Mouse (Mus musculus): Measurements from ENCODE around the gene Lrrk1. TPM values are rescaled to one million over a fixed set of nuclear protein-coding genes. Genes with fewer than 3 reads are reported as not detected.

Lrrk1 gene
- total RNA-seq, 2 experiments from 2014 or later, result 7.7 to 9.2 TPM

DNA sequence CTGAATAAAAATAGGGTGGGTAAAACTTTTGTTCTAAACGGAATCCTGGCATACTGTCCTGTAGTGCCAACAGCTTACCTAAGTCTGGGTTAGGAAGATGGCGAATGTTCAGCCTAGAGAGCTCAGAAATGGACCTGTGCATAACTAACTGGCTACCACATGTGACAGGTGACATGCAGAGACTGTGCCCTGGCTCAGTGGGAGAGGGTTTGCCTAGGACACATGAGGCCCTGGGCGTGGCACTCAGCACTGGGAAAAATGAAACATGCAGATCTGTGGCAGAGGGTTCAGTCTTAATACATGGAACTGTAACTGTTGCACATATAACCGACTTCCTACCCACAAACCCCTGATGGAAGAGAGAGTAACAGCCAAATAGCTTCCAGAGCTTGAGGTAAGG lies 204.1 kb downstream of the Lrrk1 start:
- no peak for DNase-seq

GRCm38 (mm10) chr7:66183404-66183803 lies 204.7 kb downstream of the Lrrk1 start:
- no peak for DNase-seq

GRCm38 (mm10) chr7:66182075-66182715 lies 206.0 kb downstream of the Lrrk1 start:
- no peak for DNase-seq

DNA sequence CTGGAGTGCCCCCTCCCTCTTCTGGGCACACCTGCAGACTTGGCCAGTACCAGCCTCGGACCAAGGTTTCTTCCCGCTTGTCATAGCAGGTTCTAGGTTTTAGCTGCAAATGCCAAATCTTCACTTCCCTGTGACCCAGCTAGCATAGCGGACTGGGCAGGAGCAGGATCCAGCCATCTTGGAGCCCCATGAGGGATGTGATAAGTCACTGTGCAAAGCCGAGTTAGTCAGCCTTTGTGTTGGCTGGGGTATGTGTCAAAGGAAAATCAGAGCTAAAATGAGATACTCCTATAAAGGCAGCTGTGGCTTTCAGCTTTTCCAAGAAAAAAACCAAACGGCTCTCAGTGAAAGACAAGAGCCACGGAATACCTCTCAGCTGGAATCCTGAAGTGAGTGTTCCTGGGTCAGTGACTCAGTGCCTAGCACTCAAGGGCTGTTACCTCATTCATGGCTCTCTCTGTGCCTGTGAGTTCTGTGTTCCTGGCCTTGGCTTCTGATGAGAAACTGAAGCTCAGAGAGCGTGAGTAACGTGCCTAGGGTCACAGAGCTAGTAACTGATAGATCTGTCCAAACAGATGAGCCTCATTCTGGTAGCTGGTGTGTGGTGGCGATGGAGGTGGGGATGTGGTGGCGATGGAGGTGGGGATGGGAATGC lies 207.3 kb downstream of the Lrrk1 start:
- no peak for DNase-seq

DNA sequence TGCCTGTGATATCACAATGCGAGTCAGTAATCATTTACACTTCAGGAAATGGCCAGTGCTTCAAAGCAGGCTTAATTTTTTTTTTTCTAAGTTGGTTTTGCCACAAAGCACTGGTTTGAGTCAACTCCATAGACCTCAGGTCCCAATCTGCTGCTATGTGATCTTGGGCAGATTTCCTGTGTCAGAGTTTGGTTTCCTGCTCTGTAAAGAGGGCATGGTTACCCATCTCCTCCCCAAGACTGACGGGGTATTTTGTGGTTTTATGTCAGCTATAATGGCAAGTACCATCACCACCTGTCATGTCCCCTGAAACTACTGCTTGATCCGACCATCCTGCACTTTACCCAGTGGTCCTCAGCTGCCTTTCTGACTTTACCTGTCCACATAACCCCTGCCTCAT lies 207.9 kb downstream of the Lrrk1 start:
- DNase-seq, result no peak

GRCm38 (mm10) chr7:66179711-66180110 lies 208.4 kb downstream of the Lrrk1 start:
- DNase-seq, result no peak

DNA sequence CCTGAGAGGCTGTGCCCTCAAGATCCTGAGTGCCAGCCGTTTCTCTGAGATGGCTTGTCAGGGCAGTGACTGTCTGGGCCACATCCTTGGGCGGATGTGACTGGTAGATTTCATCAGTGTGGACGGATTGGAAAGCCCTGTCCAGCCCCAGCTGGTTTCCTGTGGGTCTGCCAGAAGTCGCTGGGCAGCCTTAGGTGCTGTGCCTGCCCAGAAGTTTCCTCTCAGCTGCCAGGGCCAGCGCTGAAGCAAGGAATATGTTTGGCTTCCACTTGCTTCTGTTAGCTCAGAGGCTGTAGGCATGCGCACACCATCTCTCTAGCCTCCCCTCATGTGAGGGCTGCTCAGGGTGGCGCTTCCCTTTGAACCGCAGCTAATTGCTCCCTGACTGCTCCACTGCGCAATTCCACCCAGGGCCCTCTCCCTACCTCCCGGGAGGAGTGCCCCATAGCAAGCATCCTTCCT lies 209.0 kb downstream of the Lrrk1 start:
- DNase-seq, result peak; percentile 62

DNA sequence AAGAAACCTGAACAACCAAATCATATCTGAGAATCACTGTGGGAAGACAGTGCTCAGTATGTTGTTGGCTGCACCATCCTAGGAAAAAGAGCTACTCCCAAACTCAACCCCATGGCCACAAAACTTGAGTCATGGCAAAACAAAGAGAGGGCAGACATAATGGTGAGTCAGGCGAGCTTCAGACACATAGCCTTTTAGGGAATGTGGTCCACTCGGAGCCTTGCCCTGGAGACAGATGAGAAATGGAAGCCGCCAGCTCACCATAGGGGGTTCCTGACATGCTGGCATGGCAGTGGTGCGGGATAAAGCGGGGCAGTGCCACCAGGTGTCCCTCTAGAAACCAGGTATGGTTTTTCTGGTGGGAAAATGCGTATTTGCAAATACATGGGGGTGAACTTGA lies 210.0 kb downstream of the Lrrk1 start:
- no peak for DNase-seq

DNA sequence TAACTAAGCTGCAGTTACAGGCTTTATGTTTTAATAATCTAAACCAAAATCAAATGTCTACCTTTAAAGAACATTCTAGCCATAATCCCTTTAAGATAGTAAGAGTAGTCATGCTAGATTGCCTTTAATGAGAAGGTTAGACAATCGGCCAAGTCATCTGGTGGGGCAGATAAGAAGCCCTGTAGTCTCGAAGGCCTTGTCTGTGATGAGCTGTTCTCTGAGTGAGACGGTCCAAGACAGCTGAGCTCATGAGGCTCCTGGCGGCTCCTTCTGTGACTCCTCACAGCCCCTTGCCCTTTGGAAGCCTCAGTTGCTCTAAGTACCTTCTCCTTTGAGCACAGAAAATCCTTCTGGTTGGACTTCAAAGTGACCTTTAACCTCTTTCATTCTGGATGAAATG lies 211.2 kb downstream of the Lrrk1 start:
- DNase-seq, result no peak

Small RNA genes lying within 50 kb of the gene (microRNA-seq; reads per million reads assigned to microRNA genes)
- 0 reads per million in 2 experiments for gene Mir7057

Other genes starting within 250 kb of the Lrrk1 start
- not detected for gene Gm10974, start 22.4 kb downstream of the Lrrk1 start, total RNA-seq (2021)
- gene Aldh1a3, start 39.2 kb upstream of the Lrrk1 start, total RNA-seq (2021), result 1 to 10 TPM; 7.4 to 9.0 TPM